Mouse (Mus musculus): ENCODE data around the gene 1110008L16Rik. TPM values are rescaled to one million over a fixed set of nuclear protein-coding genes. Genes with fewer than 3 reads are reported as not detected.
"Not testable (repeated sequence)": the region's sequence is repeated elsewhere in the genome, so short reads cannot be mapped to it uniquely, and the experiment has no call there.

Gene 1110008L16Rik
- 1 to 10 TPM; 9.1 to 9.5 TPM for total RNA-seq (2021)

- DNase-seq (ENCODE audit: low spot score) = no peak
Measured at GRCm38 (mm10) chr12:55299336-55299735, at the start of gene 1110008L16Rik. TSS of gene 1110008L16Rik (plus strand) at chr12:55299577.

GRCm38 (mm10) chr12:55261950-55262349 is 37.4 kb upstream of the 1110008L16Rik start:
- DNase-seq (ENCODE audit: low spot score); intact Hi-C loops (cut with DNase I): not testable (repeated sequence)

More at GRCm38 (mm10) chr12:55299336-55299735, at the start of gene 1110008L16Rik:
- intact Hi-C loops (cut with DNase I) = no loop called here

- DNase-seq (ENCODE audit: low spot score); intact Hi-C loops (cut with DNase I): not testable (repeated sequence)
Measured at GRCm38 (mm10) chr12:55263385-55263784, 36.0 kb upstream of the 1110008L16Rik start.

- DNase-seq (ENCODE audit: low spot score) = no peak
- intact Hi-C loops (cut with DNase I) = no loop called here
Measured at GRCm38 (mm10) chr12:55272243-55272642, 27.1 kb upstream of the 1110008L16Rik start.

GRCm38 (mm10) chr12:55277583-55277982 is 21.8 kb upstream of the 1110008L16Rik start:
- intact Hi-C loops (cut with DNase I) = not testable (repeated sequence)

GRCm38 (mm10) chr12:55298112-55298511 is 1.3 kb upstream of the 1110008L16Rik start:
- intact Hi-C loops (cut with DNase I) = no loop called here
- DNase-seq (ENCODE audit: low spot score) = no peak

More at GRCm38 (mm10) chr12:55277583-55277982, 21.8 kb upstream of the 1110008L16Rik start:
- not testable (repeated sequence) for DNase-seq (ENCODE audit: low spot score)

GRCm38 (mm10) chr12:55300820-55301351 is 1.5 kb downstream of the 1110008L16Rik start:
- intact Hi-C loops (cut with DNase I) = loop anchor here (5.0 to 10.0 kb wide), 2 partner anchors 314 to 524 kb away; partner anchors contain the start of genes Gm20403 and Ralgapa1
- DNase-seq (ENCODE audit: low spot score) = no peak

- intact Hi-C loops (cut with DNase I) = loop anchor here (5.0 to 10.0 kb wide), 2 partner anchors 314 to 523 kb away; partner anchors contain the start of genes Gm20403 and Ralgapa1
- DNase-seq (ENCODE audit: low spot score) = no peak
Measured at GRCm38 (mm10) chr12:55301472-55302300, 2.3 kb downstream of the 1110008L16Rik start.

- intact Hi-C loops (cut with DNase I) = loop anchor here (5.0 to 10.0 kb wide), 2 partner anchors 315 to 522 kb away; partner anchors contain the start of genes Gm20403 and Ralgapa1
- peak; percentile 85 for DNase-seq (ENCODE audit: low spot score)
Measured at GRCm38 (mm10) chr12:55302485-55303441, 3.4 kb downstream of the 1110008L16Rik start, which contains the start of gene Ppp2r3c. TSS of gene Ppp2r3c (minus strand) at chr12:55302998.

- intact Hi-C loops (cut with DNase I) = loop anchor here (10.0 kb wide), 1 partner anchor 518 kb away; the partner anchor contains the start of gene Ralgapa1
- DNase-seq (ENCODE audit: low spot score) = no peak
Measured at GRCm38 (mm10) chr12:55306371-55306770, 7.0 kb downstream of the 1110008L16Rik start.

- no peak for DNase-seq (ENCODE audit: low spot score)
- intact Hi-C loops (cut with DNase I) = loop anchor here (10.0 kb wide), 1 partner anchor 517 kb away; the partner anchor contains the start of gene Ralgapa1
Measured at GRCm38 (mm10) chr12:55307566-55307965, 8.2 kb downstream of the 1110008L16Rik start.

GRCm38 (mm10) chr12:55308731-55309130 is 9.4 kb downstream of the 1110008L16Rik start:
- intact Hi-C loops (cut with DNase I) = loop anchor here (10.0 kb wide), 1 partner anchor 516 kb away; the partner anchor contains the start of gene Ralgapa1
- no peak for DNase-seq (ENCODE audit: low spot score)

- intact Hi-C loops (cut with DNase I) = loop anchor here (10.0 kb wide), 1 partner anchor 515 kb away; the partner anchor contains the start of gene Ralgapa1
- no peak for DNase-seq (ENCODE audit: low spot score)
Measured at GRCm38 (mm10) chr12:55309501-55309900, 10.1 kb downstream of the 1110008L16Rik start.

GRCm38 (mm10) chr12:55311841-55312240 is 12.5 kb downstream of the 1110008L16Rik start:
- intact Hi-C loops (cut with DNase I) = no loop called here
- no peak for DNase-seq (ENCODE audit: low spot score)

GRCm38 (mm10) chr12:55313901-55314300 is 14.5 kb downstream of the 1110008L16Rik start:
- no peak for DNase-seq (ENCODE audit: low spot score)
- intact Hi-C loops (cut with DNase I) = no loop called here

- DNase-seq (ENCODE audit: low spot score) = peak; percentile 31
- intact Hi-C loops (cut with DNase I) = loop anchor here (1.0 kb wide), 1 partner anchor 184 kb away; no protein-coding TSS in a partner anchor
Measured at GRCm38 (mm10) chr12:55315192-55315591, 15.8 kb downstream of the 1110008L16Rik start.

- intact Hi-C loops (cut with DNase I) = no loop called here
Measured at GRCm38 (mm10) chr12:55321642-55322291, 22.4 kb downstream of the 1110008L16Rik start.

GRCm38 (mm10) chr12:55325702-55326101 is 26.3 kb downstream of the 1110008L16Rik start:
- intact Hi-C loops (cut with DNase I) = no loop called here

More at GRCm38 (mm10) chr12:55321642-55322291, 22.4 kb downstream of the 1110008L16Rik start:
- DNase-seq (ENCODE audit: low spot score) = no peak

GRCm38 (mm10) chr12:55328784-55329183 is 29.4 kb downstream of the 1110008L16Rik start:
- intact Hi-C loops (cut with DNase I) = no loop called here
- no peak for DNase-seq (ENCODE audit: low spot score)

More at GRCm38 (mm10) chr12:55325702-55326101, 26.3 kb downstream of the 1110008L16Rik start:
- DNase-seq (ENCODE audit: low spot score) = no peak
